ENCODE assay signal across 10 mouse cellular contexts in genomic region chr1:90973574-90973911, GRCm38 (mm10). TPM values are rescaled to one million over a fixed set of nuclear protein-coding genes. Genes with fewer than 3 reads are reported as not detected.
DNase-seq lines count a peak whose midpoint lies in the region; ATAC-seq lines count a peak whose summit lies in the region.
"Had no signal": no experiment of that assay in that cellular context is flagged by ENCODE, and none has a peak within 500 bp of the region (broad histone marks: within the 10 kb centered on the region; RNA-seq: fewer than 3 reads in every experiment).

No protein-coding gene starts in this region.

- H3K27me3 ChIP-seq in neural tube, embryonic 11.5 days (ENCODE audit: control insufficient read depth, insufficient read depth, low read length) = no peaks in the 10 kb centered on the region

- no peak overlapping the region for H3K4me3 ChIP-seq in neural tube, embryonic 11.5 days (ENCODE audit: low read depth, low read length)

- H3K36me3 ChIP-seq in neural tube, embryonic 11.5 days (ENCODE audit: control insufficient read depth, insufficient read depth, low read length) = no peaks in the 10 kb centered on the region

- no peak overlapping the region; the same call in 1 of the 2 replicates for H3K9ac ChIP-seq in neural tube, embryonic 11.5 days (ENCODE audit: low read length)
- H3K9ac ChIP-seq: liver, embryonic 14.5 days had no signal

- 94% methylated on average over 2 of the region's 2 CpGs for WGBS in neural tube, embryonic 11.5 days

- H3K9me3 ChIP-seq in neural tube, embryonic 11.5 days (ENCODE audit: control insufficient read depth, low read length) = no peaks in the 10 kb centered on the region

- intact Hi-C loops in left cerebral cortex, postnatal 25 days (cut with DNase I) = loop anchor here (1.0 to 10.0 kb wide), 5 partner anchors 49 to 274 kb away; no protein-coding TSS in a partner anchor

- ATAC-seq in frontal cortex, adult (ENCODE audit: low TSS enrichment) = peak; percentile 22
- peak; percentile 33 for ATAC-seq in neural tube, embryonic 11.5 days (ENCODE audit: insufficient read depth, low FRiP score, low TSS enrichment)
- peak; percentile 46 for ATAC-seq in megakaryocyte-erythroid progenitor cell, adult 5-6 weeks (replicated peaks; ENCODE audit: low FRiP score, low TSS enrichment, poor library complexity, severe bottlenecking)

- no peak for DNase-seq in frontal cortex, postnatal 14 days (ENCODE audit: low spot score in 2 of 2)
- DNase-seq in neural tube, embryonic 11.5 days (ENCODE audit: low spot score) = no peak
- DNase-seq in neural tube, embryonic 10.5 days (ENCODE audit: extremely low spot score, low spot score) = no peak
- DNase-seq in adrenal gland, postnatal 36 days = no peak
- DNase-seq in left cerebral cortex, postnatal 25 days (ENCODE audit: low spot score in 2 of 2) = no peak
- no peak for DNase-seq in cerebellum, adult 11 months

- no peak overlapping the region for H3K4me2 ChIP-seq in neural tube, embryonic 11.5 days (ENCODE audit: low read depth)

- peaks cover 24% of the 10 kb centered on the region for H3K4me1 ChIP-seq in neural tube, embryonic 11.5 days (ENCODE audit: control insufficient read depth, insufficient read depth, low read length)

- H3K27ac ChIP-seq in neural tube, embryonic 11.5 days (ENCODE audit: low read depth, low read length) = no peak overlapping the region
- H3K27ac ChIP-seq: liver, embryonic 14.5 days had no signal

RNA-seq across cellular contexts. Expression of gene Rab17, which starts 4.1 kb away (rescaled TPM):
- 0.15 and 0.38 TPM in 2 replicates for polyA plus RNA-seq in neural tube, embryonic 11.5 days (2014; fragmentation: Nextera tagmentation; extraction: Ambion mirVana)
- 0.69 TPM in 1 of 2 replicates, not detected in the other for total RNA-seq in megakaryocyte-erythroid progenitor cell, adult 5-6 weeks (2014; fragmentation: Nextera tagmentation)
- 0.47 and 1.1 TPM in 2 replicates for total RNA-seq in megakaryocyte-erythroid progenitor cell, adult 5-6 weeks (2017)
- total RNA-seq in adrenal gland, postnatal 36 days (2021) = not detected
- total RNA-seq in left cerebral cortex, postnatal 25 days (2021) = under 1 TPM in 1 of 2 experiments, not detected in 1; 0.41 TPM
- total RNA-seq: neutrophil, adult 5-6 weeks had no signal

RNA-seq across cellular contexts. Expression of gene Prlh, which starts 20.6 kb away (rescaled TPM):
- not detected in 2 replicates for polyA plus RNA-seq in neural tube, embryonic 11.5 days (2014; fragmentation: Nextera tagmentation; extraction: Ambion mirVana)
- total RNA-seq in megakaryocyte-erythroid progenitor cell, adult 5-6 weeks (2014; fragmentation: Nextera tagmentation) = not detected in 2 replicates
- total RNA-seq in megakaryocyte-erythroid progenitor cell, adult 5-6 weeks (2017) = not detected in 2 replicates
- total RNA-seq in adrenal gland, postnatal 36 days (2021) = not detected
- not detected for total RNA-seq in left cerebral cortex, postnatal 25 days (2021)
- total RNA-seq: neutrophil, adult 5-6 weeks had no signal
- polyA plus RNA-seq: liver, embryonic 14.5 days had no signal

RNA-seq across cellular contexts. Expression of gene Lrrfip1, which starts 25.0 kb away (rescaled TPM):
- polyA plus RNA-seq in neural tube, embryonic 11.5 days (2014; fragmentation: Nextera tagmentation; extraction: Ambion mirVana) = 26.9 and 29.9 TPM in 2 replicates
- total RNA-seq in megakaryocyte-erythroid progenitor cell, adult 5-6 weeks (2014; fragmentation: Nextera tagmentation) = 29.4 and 35.8 TPM in 2 replicates
- total RNA-seq in megakaryocyte-erythroid progenitor cell, adult 5-6 weeks (2017) = 42.4 and 70.7 TPM in 2 replicates
- 10 to 100 TPM; 56.6 to 59.1 TPM for total RNA-seq in adrenal gland, postnatal 36 days (2021)
- total RNA-seq in left cerebral cortex, postnatal 25 days (2021) = 10 to 100 TPM; 66.9 to 68.0 TPM

RNA-seq across cellular contexts. Expression of gene Mlph, which starts 58.7 kb away (rescaled TPM):
- polyA plus RNA-seq in neural tube, embryonic 11.5 days (2014; fragmentation: Nextera tagmentation; extraction: Ambion mirVana) = 0.19 and 0.24 TPM in 2 replicates
- total RNA-seq in megakaryocyte-erythroid progenitor cell, adult 5-6 weeks (2014; fragmentation: Nextera tagmentation) = not detected in 2 replicates
- 0.11 TPM in 1 of 2 replicates, not detected in the other for total RNA-seq in megakaryocyte-erythroid progenitor cell, adult 5-6 weeks (2017)
- total RNA-seq in adrenal gland, postnatal 36 days (2021) = 1 to 10 TPM; 2.2 to 2.3 TPM
- 1 to 10 TPM in 1 of 2 experiments, under 1 TPM in 1; 0.85 to 1.3 TPM for total RNA-seq in left cerebral cortex, postnatal 25 days (2021)
- total RNA-seq: neutrophil, adult 5-6 weeks had no signal
